Mouse (Mus musculus): ENCODE results near the gene Usb1. TPM values are rescaled to one million over a fixed set of nuclear protein-coding genes. Genes with fewer than 3 reads are reported as not detected.

The Usb1 gene
- total and polyA plus RNA-seq, 2 experiments: 6.7 to 20.0 TPM

DNA sequence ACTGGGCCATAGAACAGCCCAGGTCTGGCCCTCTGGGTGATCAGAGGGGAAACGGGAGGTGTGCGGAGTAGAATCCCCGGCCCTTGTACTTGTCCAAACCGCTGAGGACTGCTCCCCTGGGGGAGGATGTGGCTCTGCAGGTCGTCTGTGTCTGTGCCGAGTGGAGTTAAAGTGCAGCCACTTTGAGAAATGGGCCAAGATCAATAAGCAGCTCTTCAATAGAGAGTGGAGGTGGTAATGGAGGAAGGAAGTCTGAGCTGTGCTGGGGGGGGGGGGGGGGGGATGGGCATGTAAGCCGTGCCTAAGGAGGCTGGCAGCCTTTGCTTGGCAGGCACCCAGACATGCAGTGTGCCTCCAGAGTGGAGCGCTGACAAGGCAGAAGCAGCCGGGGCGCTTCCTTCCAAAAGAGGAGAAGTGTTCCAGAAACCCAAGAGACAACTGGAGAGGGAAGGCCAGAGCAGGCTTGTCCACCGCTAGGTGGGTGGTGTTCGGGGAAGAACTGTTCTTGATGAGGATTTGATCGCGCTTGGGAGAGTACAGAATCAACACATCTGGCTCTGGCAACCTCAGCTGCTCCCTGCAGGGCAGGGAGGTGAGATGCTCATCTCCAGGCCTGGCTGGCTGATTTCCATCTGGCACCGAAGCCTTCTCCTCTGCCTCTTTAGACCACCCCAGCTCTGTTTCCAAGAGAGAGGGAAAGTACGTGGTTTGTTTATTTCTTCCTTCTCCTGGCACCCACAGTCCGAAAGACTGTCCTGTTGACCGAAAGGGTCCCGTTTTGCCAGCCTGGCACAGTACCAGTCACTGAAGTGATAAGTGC is 16.9 kb downstream of the Usb1 start:
- Histone ChIP-seq H3K36me3 (ENCODE audit: control insufficient read depth, insufficient read depth, low read length) (no peaks in the 10 kb centered on the region), H3K4me3 (ENCODE audit: insufficient read depth, low read depth, low read length) (no peak overlapping the region), H3K4me1 (ENCODE audit: control insufficient read depth, insufficient read depth, low read length) (peaks cover 18% of the 10 kb centered on the region), H3K9ac (ENCODE audit: low read depth, low read length) (peak overlapping the region; percentile 25), H3K27ac (replicated peaks; ENCODE audit: insufficient read depth, low read depth, low read length) (peak overlapping the region; percentile 54), H3K79me2 (ENCODE audit: control insufficient read depth, insufficient read depth, low read length) (peaks cover 4% of the 10 kb centered on the region; the same call in 1 of the 2 replicates), H3K27me3 (ENCODE audit: control insufficient read depth, insufficient read depth, low read length) (no peaks in the 10 kb centered on the region)
- TF ChIP-seq POLR2A (IDR thresholded peaks at IDR 0.05; ENCODE audit: extremely low read depth, insufficient read depth, low read length): no peak
- TF ChIP-seq CTCF (IDR thresholded peaks at IDR 0.05; ENCODE audit: low read depth, low read length): no peak
- peak; percentile 88 for DNase-seq (ENCODE audit: extremely low read depth, low read depth, low spot score)
- WGBS: 14% methylated on average over 19 of the region's 19 CpGs

DNA sequence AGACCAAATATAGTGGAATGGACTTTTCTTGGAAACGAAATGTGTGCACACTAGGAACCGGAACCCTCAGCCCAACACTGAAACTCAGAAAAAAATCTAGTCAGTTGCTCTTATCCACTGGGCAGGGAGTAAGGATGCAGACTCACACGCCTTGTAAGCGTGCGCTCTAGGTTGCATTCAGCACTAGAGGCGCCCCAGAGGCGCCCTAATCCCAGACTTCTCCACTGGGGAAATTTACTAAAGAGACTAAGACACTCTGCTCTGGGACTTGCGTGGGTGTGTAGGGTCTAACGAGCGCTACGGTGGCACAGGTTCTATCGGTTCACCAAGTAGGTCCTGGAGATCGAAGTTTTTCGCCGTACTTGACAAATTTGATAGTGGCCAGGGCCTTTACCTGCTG is 19.4 kb downstream of the Usb1 start:
- Histone ChIP-seq H3K79me2 (ENCODE audit: control insufficient read depth, insufficient read depth, low read length) (peaks cover 19% of the 10 kb centered on the region; the same call in 1 of the 2 replicates), H3K27me3 (ENCODE audit: control insufficient read depth, insufficient read depth, low read length) (no peaks in the 10 kb centered on the region), H3K9ac (ENCODE audit: low read depth, low read length) (peak overlapping the region; percentile 59), H3K4me1 (ENCODE audit: control insufficient read depth, insufficient read depth, low read length) (peaks cover 18% of the 10 kb centered on the region), H3K4me3 (ENCODE audit: insufficient read depth, low read depth, low read length) (0 out of 2 replicates have a peak overlapping the region, but pooled peaks have one; percentile 10), H3K27ac (replicated peaks; ENCODE audit: insufficient read depth, low read depth, low read length) (peak overlapping the region; percentile 58), H3K36me3 (ENCODE audit: control insufficient read depth, insufficient read depth, low read length) (no peaks in the 10 kb centered on the region)
- TF ChIP-seq CTCF (IDR thresholded peaks at IDR 0.05; ENCODE audit: low read depth, low read length) (peak; percentile 46), POLR2A (IDR thresholded peaks at IDR 0.05; ENCODE audit: extremely low read depth, insufficient read depth, low read length) (no peak)
- DNase-seq (ENCODE audit: extremely low read depth, low read depth, low spot score): peak; percentile 61
- 6% methylated on average over 15 of the region's 15 CpGs for WGBS

DNA sequence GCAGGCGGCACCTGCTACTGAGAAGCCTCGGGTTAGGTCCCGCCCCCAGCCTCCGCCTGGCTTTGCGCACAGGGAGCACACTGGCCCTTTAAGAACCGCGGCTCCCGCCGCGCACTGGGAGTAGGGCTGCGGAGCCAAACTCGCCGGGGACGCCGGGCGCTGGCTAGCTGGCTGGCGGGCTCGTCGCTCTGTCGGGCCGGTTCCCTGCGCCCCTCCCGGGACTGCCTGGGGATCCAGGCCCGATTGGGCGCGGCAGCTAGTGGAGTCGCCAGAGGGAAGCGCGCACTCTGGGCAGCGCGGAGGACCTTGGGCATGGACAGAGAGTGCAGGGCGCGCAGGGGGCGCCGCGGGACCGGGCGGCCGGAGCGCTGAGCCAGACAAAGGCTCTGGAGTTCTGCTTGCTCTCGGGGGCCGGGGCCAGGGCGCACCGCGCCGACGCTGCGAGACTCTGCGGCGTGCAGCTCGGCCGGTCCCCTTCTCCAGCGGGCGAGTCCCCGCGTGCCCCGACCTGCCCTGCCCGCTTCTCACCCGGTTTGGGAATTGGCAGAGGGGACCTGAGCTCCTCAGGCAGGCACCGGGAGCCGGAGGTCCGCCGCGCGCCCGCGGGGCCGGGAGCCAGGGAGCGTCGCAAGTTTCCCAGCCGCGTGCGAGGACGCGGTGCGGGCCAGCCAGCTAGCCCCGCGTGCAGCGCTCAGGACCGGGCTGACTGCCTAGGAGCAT is 20.2 kb downstream of the Usb1 start, which contains the start of gene Mmp15:
Mmp15 (plus strand) TSS at position 118 of the 720 bp plus-strand sequence.
- TF ChIP-seq CTCF (IDR thresholded peaks at IDR 0.05; ENCODE audit: low read depth, low read length): no peak
- TF ChIP-seq POLR2A (IDR thresholded peaks at IDR 0.05; ENCODE audit: extremely low read depth, insufficient read depth, low read length): peak; percentile 62; the same call in 1 of the 2 replicates
- Histone ChIP-seq H3K9ac (ENCODE audit: low read depth, low read length) (peak within 1 kb of the TSS; percentile 95), H3K79me2 (ENCODE audit: control insufficient read depth, insufficient read depth, low read length) (peaks cover 19% of the 10 kb centered on the region; the same call in 1 of the 2 replicates), H3K4me3 (ENCODE audit: insufficient read depth, low read depth, low read length) (peak within 1 kb of the TSS; percentile 75), H3K27ac (replicated peaks; ENCODE audit: insufficient read depth, low read depth, low read length) (peak within 1 kb of the TSS; percentile 90), H3K36me3 (ENCODE audit: control insufficient read depth, insufficient read depth, low read length) (no peaks in the 10 kb centered on the region), H3K4me1 (ENCODE audit: control insufficient read depth, insufficient read depth, low read length) (peaks cover 19% of the 10 kb centered on the region), H3K27me3 (ENCODE audit: control insufficient read depth, insufficient read depth, low read length) (no peaks in the 10 kb centered on the region)
- under 1% methylated on average over 80 of the region's 80 CpGs for whole genome bisulfite sequencing
- DNase-seq (ENCODE audit: extremely low read depth, low read depth, low spot score): peak; percentile 68

DNA sequence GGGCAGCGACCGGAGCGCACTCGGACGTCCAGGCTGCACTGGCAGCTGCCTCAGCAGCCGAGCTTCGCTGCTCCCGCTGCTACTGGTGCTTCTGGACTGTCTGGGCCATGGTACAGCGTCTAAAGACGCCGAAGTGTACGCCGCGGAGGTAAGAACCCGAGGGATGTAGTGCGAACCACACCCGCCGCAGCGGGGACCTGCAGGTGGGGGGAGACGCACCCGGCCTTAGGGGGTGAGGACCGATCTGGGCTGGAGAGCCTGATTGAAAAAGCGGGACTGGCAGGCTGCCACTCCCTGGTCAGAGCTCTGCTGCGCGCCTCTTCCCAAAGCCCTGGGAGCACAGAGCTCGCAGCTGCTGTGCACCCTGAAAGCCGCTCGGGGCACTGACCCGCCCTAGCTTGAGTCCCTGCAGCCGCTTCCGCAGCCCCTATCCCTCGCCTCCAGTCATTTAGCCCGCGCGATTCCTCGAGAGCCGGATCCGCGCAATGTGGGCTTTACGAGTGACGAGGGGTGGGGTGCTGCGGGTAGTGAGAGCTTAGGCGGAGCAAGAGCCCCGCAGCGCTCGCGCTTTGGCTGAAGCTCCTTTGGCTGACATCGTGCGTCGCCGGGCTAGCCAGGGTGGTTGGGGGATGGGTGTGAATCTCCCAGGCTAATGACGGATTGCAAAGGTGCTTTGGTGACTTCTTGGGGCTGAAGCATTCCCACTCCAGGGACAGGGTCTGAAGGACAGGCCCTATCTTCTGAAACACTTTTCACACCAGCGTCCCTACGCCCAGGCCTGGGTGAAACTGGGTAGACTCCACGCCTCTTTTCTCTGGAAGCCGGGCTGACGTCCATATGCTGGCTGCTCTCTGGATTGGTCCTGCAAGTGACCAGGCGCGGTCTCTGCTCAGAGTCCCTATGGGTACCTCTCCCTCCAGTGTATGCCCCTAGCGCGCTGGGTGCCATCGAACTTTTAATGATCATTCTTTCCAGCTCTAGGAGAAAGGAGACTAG is 21.1 kb downstream of the Usb1 start:
- H3K4me1 ChIP-seq (ENCODE audit: control insufficient read depth, insufficient read depth, low read length): peaks cover 16% of the 10 kb centered on the region
- no peak for TF ChIP-seq POLR2A (IDR thresholded peaks at IDR 0.05; ENCODE audit: extremely low read depth, insufficient read depth, low read length)
- 0 out of 2 replicates have a peak, but pooled peaks have one; percentile 0 for TF ChIP-seq CTCF (IDR thresholded peaks at IDR 0.05; ENCODE audit: low read depth, low read length)
- H3K27ac ChIP-seq (replicated peaks; ENCODE audit: insufficient read depth, low read depth, low read length): peak overlapping the region; percentile 90
- peaks cover 19% of the 10 kb centered on the region; the same call in 1 of the 2 replicates for H3K79me2 ChIP-seq (ENCODE audit: control insufficient read depth, insufficient read depth, low read length)
- H3K27me3 ChIP-seq (ENCODE audit: control insufficient read depth, insufficient read depth, low read length): no peaks in the 10 kb centered on the region
- DNase-seq (ENCODE audit: extremely low read depth, low read depth, low spot score): peak; percentile 52
- H3K36me3 ChIP-seq (ENCODE audit: control insufficient read depth, insufficient read depth, low read length): no peaks in the 10 kb centered on the region
- 9% methylated on average over 62 of the region's 62 CpGs for WGBS
- peak overlapping the region; percentile 75 for H3K4me3 ChIP-seq (ENCODE audit: insufficient read depth, low read depth, low read length)
- H3K9ac ChIP-seq (ENCODE audit: low read depth, low read length): peak overlapping the region; percentile 95

DNA sequence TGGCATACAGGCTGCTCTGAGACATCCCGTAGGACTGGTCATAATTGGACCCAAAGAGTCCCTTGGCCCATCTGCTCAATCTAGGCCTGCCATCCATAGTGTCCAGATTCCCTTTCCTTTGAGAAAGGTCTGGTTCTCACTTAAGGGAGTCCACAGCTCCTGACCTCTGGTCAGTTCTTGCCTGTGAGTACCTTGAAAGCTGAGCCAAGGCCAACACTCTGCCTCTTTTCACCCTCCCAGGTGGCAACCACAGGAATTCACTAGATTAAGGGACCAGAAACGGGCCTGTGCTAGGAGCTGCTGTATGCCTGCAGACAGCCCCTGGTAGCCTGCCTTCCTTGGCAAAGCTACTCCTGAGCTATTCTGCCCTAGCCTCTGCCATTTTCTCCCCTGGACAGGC is 22.5 kb downstream of the Usb1 start:
- Histone ChIP-seq H3K9ac (ENCODE audit: low read depth, low read length) (no peak overlapping the region), H3K27ac (replicated peaks; ENCODE audit: insufficient read depth, low read depth, low read length) (no peak overlapping the region), H3K4me1 (ENCODE audit: control insufficient read depth, insufficient read depth, low read length) (peaks cover 14% of the 10 kb centered on the region), H3K27me3 (ENCODE audit: control insufficient read depth, insufficient read depth, low read length) (no peaks in the 10 kb centered on the region), H3K36me3 (ENCODE audit: control insufficient read depth, insufficient read depth, low read length) (no peaks in the 10 kb centered on the region), H3K4me3 (ENCODE audit: insufficient read depth, low read depth, low read length) (no peak overlapping the region), H3K79me2 (ENCODE audit: control insufficient read depth, insufficient read depth, low read length) (peaks cover 19% of the 10 kb centered on the region; the same call in 1 of the 2 replicates)
- no peak for TF ChIP-seq CTCF (IDR thresholded peaks at IDR 0.05; ENCODE audit: low read depth, low read length)
- TF ChIP-seq POLR2A (IDR thresholded peaks at IDR 0.05; ENCODE audit: extremely low read depth, insufficient read depth, low read length): no peak
- DNase-seq (ENCODE audit: extremely low read depth, low read depth, low spot score): no peak
- 96% methylated on average over 2 of the region's 2 CpGs for WGBS
